Mouse (Mus musculus) embryo, embryonic 9.5 days (tissue): ENCODE measurements at regions not wholly inside any gene's neighbourhood (a gene's known extent, or its start where the extent isn't known, plus 50 kb on each side); places are given as distances from the start of the nearest gene placed in this dataset.

Experiments
- DNase-seq: peaks from one replicate; pipeline ENCODE4 v3.0.0-alpha.2; 2017; ENCODE audit errors: extremely low spot score

DNA sequence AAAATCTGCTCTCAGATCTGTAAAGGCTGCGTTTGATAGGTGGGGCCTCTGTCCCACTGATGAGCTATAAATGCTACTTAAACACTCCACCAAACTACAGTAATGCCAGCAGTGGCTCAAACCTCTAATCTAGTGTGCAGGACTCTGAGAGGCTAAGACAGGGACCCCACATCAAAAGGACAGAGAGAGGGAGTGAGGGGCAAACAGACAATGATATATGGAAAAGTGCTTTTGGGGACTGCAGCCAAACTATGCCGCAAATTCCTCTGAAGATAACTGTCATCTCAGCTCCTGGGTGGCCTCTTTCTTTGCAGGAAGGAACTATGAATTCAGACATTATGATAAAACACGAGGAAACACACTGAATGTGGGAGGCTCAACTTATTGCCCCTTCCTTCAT, 138.9 kb upstream of the Ddit4l start:
- DNase-seq: no peak

DNA sequence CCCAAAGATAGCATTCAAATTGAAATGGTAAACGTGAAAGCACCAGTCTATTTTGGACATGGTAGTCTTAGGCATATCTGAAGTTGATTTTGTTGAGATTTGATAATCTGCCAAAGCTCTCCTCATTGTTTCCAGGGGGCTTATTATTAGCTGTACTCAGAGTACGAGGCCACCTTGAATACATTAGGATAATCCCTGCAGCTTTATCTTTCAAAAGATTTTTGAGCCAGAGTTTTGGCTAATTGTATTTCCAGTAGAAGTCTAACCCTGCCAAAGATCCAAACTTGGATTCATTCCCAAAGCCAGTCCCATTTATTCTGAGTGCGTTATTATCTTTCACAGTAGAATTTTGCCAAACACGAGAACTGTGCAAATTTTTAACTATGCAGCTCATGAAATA, 138.4 kb upstream of the Ddit4l start:
- no peak for DNase-seq

DNA sequence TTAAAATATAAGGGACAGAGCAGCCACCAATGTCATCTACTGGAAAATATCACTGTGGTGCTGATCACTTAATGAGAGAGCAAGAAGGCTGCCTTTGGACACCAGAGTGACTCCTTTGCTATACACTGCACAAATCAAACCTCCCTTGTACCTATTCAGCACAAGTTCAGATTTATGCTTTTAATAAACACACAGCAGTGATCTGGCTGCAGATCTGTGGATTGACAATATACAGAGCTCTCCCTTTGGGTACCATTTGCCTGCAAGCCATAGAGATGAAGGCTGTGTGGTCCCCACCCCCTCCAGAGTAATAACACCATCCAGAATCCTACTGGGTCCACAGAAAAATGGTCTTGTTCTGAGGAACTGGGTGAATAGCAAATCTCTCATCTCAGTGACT, 131.8 kb upstream of the Ddit4l start:
- DNase-seq: no peak

DNA sequence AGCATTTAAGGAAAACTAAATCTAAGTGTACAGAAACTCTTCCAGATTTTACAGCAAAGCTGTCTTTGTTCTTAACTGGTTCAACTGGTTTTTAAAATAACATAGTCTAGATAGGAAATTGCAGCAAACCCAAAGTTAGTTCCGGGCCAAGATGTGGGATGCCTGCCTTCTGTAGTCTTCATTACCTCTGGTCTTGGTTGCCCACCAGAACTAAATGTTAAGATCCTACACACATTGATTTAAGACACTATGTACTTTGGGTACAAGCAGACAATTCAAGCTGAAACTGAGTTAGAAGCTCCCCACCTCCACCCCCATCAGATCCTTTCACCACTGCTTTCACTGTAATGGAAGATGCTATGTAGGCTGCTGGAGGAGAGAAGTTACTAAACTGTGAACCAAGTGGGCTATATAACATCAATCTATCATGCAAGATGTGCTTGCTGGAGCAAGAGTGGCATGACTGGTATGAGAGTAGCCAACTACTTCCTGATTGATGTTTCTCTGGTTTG, 129.8 kb upstream of the Ddit4l start:
- DNase-seq: no peak

DNA sequence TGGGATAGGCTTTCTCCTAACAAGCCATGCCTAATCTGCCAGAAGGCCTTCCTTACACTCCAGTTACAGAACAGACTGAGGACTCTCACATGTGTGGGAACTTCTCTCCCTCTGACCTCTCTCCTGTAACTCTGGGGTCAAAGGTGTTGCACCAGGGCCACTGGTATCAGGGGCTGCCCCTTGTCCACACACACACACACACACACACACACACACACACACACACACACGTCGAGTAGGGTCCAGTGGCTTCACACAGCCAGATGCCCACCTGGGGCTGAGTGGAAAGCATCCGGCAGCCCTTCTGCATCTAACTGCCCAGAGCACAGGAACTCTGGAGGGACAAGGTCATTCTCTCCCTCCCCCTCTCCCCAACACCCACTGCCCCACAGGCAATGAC, 123.1 kb upstream of the Ddit4l start:
- no peak for DNase-seq

DNA sequence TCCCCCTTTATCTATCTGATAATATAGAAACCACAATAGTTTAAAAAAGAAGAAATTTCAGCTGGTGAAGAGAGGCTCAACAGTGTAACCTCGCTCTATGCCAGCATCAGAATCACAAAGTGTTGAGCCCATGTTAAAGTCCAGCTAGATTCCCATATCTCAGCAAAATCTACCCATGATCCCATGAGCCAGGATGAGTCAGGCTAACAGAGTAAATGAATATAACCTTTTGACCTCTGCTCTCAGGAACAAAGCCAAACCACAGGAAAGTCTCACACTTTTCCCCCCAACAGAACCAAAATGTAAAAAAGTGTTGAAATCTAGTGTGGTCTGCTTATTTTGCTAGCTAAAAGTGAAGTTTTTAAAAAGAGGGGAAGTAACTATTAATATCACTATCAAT, 110.1 kb upstream of the Ddit4l start:
- no peak for DNase-seq

DNA sequence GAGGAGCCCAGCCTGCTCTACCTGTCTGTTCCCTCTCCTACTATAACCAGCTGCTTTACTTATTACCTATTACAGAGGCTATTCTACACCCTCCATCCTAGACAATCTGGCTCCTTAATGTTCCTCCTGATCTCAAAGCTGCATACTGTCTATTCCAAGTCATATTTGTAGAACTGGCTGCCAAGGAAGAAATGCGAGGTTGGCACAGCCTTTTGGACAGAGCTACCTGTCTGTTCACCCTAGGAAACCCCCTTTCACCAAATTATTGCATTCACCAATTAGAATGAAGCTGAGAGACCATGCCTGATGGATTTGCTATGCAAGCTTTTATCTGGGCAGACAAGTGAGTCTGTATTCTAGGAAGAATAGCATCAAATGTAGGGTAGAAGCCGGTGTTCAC, 109.0 kb upstream of the Ddit4l start:
- DNase-seq: no peak

DNA sequence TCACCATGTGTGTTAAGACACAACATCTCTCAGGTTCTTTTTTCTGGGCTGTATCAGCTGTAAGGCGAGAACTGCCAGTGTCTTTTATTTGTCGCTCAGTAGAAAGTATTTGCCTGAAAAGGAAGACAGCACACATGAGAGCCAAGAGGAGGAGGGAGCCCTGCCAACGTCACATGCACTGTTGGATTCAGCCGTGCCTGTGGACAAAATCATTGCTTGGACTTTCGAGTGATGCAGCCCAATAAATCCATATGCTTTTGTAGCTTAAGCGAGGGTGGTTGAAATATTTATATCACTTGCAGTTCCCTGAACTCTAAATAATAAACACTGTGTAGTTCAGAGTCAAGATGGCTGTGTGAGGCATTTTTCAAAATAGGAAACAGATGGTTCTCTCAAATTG, 108.4 kb upstream of the Ddit4l start:
- DNase-seq: no peak

DNA sequence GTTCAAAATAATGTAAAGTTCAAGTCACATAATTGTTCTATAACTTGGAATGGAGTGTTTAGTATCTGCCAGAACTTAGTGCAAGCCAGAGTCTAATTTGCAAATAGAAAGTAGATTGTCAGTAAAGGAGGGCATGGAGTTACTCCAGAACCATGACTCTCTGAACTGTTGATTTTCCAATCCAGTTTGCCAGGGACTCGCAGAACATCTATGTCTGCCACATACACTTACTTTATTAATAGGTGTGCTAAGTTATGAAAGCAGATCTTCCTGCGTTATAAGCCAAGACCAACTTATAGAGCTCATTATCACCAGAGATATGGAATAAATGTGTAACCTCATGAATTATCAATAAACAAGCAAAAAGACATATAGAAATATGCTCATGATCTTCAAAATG, 107.2 kb upstream of the Ddit4l start:
- DNase-seq: no peak

DNA sequence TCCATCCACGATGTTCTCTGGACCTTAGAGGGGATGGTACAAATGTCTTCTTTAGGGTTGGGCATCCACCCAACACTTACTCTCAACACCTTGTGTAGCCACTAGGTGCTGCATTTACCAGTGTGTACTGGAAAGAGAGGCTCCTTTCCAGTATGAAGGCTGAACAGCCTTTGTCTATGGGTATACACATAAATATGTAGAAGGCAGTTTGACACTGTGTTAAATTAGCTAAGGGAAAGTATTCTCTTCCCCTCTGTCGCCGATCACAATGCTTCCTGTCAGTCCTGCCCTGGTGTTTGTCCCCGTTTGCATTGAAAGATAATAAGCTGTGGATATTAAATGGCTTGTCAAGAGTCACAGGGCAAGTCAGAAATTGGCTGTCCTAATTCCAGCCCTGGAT, 104.0 kb upstream of the Ddit4l start:
- no peak for DNase-seq

DNA sequence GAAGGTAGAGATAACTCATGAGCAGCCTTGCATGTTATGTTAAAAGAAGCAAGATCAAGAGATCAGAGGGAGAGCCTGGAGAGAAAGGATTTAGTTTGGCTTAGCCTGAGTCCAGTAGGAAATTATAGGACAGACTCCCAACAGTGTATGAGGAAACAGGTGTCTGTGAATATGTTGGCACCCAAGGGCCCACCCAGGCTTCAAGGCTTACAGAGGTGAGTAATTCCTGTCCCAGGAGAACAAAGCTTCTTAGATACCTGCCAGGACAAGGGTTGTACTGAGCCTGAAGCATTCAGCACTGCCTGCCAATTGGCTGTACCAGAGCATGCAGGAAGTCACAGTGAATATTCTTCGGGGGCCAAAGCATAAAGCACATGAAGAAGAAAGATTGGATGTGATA, 101.2 kb upstream of the Ddit4l start:
- no peak for DNase-seq

DNA sequence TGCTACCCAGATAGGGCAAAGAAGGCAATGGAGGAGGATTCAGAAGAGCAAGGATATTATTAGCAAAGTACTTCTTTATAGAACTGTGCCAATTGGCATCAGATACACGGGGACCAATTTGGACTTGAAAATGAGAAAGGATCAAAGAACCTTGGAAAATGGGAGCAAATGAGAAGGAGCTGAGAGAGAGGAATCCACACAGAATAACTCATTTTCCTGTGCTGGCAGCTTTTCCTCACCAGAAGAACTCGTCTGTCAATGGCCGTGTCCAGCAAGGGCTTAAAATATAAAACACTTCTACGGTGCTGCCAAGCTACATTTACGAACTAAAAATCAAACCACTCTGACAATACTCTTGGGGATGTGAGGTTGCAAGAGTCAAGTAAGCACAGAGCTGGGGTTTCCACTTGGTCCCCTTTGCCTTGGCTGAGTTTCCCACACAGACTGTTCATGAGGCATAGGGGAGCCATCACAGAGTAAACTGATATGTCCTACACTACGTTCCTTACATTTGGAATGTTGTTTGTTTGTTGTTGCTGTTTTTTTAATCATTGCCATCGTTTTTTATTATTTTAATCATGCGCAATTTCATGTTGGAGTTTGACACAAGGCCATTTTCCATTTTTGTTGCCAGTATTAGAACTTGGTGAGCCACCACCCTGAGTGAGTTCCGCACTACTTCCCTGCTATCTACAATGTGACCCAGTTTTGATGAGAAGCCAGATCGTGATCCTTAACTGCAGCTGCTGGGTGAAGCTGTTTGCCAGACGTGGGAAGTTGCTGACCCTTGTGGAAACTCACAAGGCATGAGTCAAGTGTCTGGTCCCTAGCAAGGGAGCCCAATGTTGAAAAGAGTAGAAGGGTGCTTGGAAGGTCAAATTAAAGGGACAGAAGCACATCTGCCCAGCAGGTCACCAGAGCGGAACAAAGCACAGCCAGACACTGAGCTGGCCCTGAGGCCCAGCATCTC, 95.5 kb upstream of the Ddit4l start:
- DNase-seq: no peak

DNA sequence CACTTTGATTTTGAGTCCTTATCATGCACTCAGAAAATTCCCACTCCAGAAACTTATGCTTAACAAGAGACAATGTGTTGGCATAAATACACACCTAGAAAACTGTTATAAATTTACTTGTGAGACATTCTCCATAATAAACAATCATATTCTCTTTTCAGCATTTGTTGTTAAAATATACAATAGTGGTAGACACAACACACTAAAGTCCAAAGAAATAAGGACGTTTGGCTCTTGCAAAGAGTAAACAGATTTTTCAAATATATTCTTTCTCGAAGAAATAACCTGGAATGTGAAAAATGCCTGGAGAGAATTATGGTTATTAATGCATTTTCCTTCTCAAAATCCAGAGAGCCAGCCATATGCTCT, 91.8 kb upstream of the Ddit4l start:
- no peak for DNase-seq

DNA sequence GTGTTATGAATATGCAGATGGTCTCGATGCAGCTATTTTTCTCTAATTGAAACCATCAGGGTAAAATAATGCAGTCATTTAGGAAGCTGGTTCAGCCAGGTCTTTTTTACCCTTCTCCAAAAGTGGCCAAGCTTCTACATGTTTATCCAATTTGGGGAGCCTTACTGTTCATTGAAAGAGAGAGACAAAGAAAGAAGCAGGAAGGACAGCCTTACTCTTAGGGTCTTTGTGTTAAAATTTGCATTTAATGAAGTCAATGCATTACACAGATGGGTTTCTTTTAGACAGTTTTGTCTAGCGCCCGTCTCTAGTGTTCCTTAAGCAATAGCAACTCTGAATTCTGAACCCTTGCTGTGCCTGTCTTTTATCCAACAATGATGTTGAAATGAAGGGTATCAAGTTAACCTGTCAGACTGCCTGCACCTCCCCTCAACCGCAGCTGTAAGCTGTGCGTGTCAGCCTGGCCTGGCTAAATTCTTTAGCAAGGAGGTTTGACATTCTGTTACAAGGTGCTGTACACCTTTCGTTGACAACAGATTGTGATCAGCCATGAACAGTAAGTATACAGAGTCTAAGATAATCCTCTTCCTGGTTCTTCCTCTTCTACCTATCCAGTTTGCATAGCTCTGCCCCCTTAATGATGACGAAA, 91.3 kb upstream of the Ddit4l start:
- no peak for DNase-seq

DNA sequence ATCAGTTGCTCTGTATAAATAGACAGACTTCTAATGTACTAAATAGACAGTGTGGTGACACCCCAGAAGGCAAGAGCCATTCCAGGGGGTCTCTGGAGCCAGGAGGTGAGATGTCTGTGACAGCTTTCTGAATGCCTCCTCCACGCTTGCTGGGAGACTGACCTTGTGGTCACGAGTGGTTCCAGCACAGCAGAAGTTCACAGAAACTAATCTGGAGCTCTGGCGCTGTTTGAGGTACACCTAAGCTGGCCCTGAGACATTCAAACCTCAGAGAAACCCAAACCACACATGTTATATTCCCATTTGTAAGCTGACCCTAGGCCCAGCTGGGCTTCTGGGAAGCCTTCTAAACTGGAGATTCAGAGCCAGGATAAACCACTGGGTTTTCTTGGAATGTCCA, 79.7 kb upstream of the Ddit4l start:
- DNase-seq: no peak

DNA sequence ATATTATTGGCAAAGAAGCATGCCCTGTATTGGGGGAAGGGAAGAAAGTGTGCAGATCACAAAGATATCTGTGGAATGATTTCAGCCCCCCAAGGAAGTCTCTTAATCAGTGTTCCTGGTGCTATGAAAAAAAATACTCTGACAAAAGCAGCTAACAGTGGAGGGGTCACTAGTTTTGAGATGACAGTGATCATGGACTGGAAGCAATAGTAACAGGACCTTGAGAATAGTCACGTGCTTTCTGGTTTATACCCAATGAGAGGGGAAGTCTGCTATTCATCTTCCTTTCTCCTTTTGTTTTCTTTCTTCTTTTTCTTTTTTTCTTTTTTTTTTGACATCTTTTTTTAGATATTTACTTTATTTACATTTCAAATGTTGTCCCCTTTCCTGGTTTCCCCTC, 79.1 kb upstream of the Ddit4l start:
- DNase-seq: no peak

DNA sequence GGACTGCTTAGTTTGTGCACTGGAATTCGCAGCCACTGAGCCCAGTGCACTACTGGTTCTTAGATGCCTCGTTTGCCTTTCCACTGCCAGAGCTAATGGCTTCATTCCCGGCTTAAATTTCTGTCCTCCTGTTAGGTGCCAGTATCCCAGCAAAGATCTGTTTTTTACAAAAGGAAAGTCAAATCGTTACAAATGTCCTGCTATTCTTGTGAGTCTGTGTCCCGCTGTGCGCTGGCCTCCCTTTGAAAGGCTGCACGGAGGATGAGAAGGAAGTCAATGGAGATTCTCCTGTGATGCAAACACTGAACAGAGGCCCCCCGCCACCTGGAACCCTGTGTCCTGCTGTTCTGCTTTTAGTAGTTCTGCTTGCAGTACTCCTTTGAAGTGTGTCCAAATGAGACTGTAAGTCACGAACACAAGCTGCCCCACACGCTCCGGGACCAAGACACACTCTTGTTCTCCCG, 74.0 kb upstream of the Ddit4l start:
- DNase-seq: peak; percentile 67

DNA sequence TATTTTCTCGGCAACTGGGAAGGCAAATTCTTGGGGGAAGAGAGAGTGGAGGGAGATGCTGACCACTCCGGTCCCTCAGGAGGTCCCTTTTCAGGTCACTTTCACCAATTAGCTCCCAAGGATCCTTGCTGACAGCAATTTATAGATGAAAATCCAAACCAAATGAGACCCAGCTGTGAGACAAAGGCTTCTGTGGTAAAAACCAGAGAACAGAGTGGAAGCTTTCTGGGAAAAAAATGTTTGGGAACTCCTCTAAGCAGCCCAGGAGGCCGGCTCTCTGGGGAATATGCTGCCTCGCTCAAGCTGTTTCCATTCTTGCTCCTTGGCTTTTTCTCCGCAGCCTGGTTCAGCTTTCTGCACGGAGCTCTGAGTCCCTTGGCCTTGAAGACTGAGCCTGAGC, 73.5 kb upstream of the Ddit4l start:
- DNase-seq: peak; percentile 63

DNA sequence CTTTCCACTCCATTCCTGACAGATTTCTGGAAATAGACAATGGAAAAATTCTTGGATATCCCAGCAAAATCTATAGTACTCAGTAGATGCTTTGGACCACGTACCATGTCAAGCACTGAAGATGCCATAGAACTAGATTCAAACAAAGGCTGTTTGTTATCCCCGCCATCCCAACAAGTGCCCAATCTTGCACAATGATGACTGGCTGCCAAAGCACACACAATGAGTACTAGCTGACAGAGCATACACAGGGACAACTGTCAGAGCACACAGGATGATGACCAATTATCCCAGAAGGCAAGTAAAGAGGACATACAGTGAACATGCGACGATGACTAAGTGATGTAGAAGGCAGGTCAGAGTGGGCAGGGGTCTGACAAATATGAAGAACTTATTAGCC, 70.7 kb upstream of the Ddit4l start:
- no peak for DNase-seq

DNA sequence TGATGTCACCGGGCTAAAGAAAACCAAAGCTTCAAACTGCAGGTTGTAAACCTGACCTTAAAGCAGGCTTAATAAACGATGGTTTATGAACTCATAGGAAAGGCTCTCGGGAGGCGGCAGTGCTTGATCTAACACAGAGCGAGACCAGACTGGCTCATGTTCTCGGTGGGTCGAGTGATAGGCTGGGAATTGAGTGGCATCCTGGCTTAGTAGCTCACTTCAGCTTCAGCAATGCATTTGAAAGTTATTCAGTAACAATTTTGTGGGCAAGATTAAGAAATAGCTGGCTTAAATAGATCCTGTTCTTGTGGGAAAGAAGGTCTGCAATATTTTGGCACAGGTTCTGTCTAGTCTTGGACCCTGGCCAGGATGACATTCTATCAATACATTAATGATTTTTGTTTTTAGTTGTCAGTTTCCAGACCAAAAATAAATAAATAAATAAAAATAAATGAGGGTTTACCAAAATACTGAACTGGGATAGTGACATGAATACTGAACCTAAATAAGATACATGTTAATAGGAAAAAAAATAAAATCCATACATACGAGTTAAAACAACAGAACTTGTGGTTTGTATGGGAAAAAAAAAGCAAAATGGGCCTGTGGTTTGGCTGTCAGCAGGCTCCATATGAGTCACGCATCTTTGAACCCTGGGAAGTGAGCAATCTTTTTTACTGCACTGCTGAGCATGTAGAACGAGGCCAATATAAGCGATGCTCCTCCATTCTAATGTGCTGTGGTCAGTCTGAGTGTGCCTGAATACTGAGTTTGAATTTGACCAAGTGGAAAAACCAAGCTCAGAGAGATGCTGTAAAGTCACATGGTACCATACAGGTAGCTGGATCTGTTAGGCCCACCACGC, 68.7 kb upstream of the Ddit4l start:
- DNase-seq: no peak

DNA sequence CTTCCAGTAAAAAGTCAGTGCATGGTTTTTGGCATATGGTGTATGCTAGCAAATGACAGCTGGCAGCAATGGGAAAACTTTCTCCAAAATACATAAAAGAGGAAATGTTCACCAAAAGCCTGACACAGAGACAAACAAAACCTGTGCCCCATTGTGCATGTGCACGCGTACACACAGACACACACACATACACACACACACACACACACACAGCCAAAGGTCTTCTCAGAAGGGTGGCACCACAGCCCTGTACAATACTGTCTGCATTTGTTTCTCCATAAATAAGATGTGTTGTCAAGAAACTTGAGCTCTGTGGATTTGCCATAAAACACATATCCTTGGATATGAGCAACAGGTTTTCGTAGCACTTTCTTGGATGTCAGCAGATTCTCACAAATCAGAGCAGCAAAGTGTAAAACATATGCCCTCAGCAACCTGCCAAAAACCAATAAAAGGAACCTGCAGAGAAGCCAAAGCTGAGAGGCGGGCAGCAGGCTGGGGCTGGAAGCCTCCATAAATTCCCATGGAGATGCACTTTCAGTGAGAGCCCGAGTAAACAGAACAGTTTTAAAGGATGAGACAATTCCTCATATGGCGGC, 60.5 kb upstream of the Ddit4l start:
- DNase-seq: no peak

DNA sequence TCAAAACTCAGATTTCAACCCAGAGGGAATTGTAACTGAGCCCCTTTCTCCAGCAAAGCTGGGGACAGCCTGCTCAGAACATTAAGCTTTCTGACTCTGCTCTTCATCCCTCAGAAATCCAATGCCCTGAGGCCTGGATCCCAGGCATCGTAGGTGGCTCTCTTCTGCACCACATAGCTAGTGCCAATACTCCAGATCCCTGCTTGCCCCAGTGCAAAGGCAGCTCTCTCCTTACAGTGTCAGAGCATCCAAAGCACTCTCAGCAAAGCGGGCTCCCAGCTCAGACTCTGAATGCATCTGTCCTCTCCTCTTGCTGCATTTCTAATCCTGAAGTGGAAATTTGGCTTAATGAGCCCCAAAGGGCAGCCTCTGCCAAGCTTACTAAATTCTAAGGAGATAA, 59.4 kb upstream of the Ddit4l start:
- no peak for DNase-seq
